Mouse (Mus musculus) right cerebral cortex, postnatal 25 days (tissue): Measurements from ENCODE around the gene Ccdc121.

Experiments used
- DNase-seq: peaks from one replicate; pipeline ENCODE4 v3.0.0; 2022

Ccdc121 gene

GRCm38 (mm10) chr1:181511307-181511706, at the start of gene Ccdc121:
Gene Ccdc121 (minus strand): TSS chr1:181511451.
- DNase-seq = no peak

GRCm38 (mm10) chr1:181560325-181560724, 49.1 kb upstream of the Ccdc121 start:
- DNase-seq = no peak

DNA sequence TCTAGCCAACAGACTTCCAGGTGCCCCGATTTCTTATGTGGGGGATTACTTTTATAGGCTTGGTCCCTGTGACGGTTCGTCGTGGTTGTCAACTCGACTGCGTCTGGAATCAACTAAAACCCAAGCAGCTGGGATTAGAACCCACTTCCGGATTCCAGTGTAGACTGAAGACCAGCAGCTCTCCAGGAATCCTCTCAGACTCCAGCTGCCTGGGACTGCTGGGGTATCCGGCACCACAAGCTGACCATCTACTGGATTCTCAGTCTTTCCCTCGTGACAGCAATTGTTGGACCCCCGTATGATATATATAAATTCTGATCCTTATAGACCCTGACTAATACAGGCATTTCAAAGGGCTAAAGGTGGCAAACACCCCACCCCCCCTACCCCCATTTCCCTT, 48.4 kb upstream of the Ccdc121 start:
- DNase-seq = no peak

- no peak for DNase-seq
Measured at GRCm38 (mm10) chr1:181555475-181555874, 44.2 kb upstream of the Ccdc121 start.

DNA sequence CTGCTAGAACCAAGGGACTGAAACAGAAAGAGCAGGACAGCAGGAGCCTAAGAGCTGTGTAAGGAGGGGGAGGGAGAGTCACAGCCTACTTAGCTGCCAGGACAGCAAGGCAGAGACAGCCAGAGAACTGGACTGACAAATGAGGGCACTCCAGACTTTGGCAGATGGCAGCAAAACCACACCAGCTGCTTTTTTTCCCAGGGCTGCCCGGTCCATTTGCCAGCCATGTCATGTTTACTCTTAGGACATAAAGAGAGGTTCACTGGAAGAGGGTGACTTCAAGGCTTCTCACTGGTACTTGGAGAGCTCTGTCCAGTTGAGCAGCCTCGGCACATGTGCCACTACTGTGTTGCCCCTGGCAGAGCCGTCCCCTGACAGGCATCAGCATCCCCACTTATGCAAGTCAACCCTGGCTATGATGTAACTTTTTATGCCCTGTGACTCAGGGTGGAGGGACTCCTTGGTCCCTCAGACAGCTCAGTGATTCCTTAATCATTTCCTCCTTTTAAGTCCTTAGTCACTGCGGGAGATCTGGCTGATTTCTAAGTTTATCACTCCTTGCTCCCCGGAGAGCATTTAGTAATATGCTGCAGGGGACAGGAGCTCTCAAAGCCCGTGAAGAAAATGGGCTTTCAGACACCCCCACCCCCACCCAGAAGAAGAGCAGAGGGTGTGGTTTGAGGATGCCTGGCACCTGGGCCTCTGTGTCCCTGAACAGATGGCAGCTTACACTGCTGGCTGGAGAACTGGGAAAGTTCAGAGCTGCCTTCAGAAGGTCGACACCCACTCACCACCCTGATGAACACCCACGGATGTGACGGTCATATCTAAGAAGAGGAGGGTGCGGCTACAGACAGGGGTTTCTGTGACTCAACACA, 41.5 kb upstream of the Ccdc121 start:
- DNase-seq = no peak

GRCm38 (mm10) chr1:181550826-181551225, 39.6 kb upstream of the Ccdc121 start:
- no peak for DNase-seq

DNA sequence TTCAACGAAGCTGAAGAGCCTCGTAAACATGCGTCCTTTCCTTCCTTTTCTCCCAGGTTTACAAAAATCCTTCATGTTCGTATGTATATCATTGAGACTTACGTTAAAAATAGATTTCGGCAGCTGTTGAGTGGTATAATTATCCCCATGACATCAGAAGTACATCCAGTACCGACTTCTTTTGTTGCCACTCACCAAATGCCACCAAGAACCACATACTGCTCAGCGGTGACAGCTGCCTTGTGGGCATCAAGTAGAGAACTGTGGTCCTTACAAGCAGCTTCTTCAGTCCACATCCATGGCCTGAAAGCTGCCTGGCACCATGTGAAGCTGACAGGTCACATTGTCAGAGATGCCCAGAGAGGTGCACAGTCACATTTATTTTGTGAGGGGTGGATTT, 38.7 kb upstream of the Ccdc121 start:
- DNase-seq = peak; percentile 16

DNA sequence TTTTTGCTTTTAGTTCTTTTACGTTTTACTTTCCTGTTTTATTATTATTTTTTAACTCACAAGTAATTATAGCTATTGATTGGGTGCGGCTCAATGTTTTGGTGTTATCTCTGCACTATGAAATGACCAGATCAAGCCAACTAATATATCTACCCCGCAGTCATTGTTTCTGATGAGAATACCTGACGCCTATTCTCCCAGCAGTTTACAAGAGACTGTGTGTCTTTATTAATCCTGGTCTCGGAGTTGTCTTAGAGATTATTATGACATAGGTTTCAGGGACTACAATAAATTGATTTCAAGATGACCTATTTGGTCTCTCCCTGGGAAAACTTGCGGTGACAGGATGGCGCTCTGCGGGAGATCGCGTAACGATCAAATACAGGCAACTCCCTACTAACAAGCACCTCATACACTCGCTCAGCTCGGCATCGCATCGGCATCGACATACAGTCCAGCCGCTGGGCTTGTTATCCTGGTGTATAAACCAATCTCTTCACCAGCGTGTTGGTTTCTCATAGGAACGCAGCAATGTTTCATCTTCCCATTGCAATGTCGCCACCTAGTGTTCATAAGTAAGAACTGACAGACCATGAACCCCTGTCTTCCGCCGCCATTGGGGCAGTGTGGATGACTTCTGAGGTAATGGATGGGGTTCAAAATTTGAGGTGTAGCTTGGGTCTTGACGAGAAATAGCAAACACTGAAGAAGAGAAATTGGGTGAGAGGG, 34.0 kb upstream of the Ccdc121 start:
- DNase-seq = peak; percentile 60

DNA sequence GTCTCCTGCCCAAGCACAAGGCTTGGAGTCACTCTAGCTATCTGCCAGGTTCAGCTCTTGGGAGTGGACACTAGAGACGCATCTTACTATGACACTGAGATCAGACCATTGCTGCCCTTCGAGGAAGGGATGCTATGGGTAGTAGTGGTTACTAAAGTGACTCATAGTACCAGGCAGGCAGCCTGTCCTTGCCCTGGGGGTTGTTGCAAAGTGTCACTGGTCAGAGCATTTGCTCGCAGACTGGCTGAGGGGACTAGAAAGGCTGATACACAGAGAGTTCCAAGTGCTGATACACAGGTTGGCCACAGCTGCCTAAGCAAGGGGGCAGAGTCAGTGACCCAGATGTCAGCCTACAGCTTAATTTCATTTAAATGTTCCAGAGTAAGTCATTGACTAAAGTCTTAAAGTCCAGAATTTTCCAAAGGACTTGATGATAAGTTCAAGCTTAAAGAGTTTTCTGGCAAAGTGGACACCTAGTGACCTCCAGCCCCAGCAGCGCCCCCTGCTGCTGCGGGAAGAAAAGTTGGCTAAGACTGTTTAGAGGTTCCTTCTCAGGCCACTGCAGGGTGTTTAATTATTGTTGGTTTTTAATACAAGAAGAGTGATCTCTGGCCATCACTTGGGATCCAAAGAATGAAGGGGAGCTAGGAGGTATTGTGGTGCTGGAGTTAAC, 32.6 kb upstream of the Ccdc121 start:
- no peak for DNase-seq

- no peak for DNase-seq
Measured at GRCm38 (mm10) chr1:181539846-181540769, 28.9 kb upstream of the Ccdc121 start.

- DNase-seq = no peak
Measured at GRCm38 (mm10) chr1:181537627-181538525, 26.6 kb upstream of the Ccdc121 start.

- peak; percentile 58 for DNase-seq
Measured at GRCm38 (mm10) chr1:181535165-181535873, 24.1 kb upstream of the Ccdc121 start.

DNA sequence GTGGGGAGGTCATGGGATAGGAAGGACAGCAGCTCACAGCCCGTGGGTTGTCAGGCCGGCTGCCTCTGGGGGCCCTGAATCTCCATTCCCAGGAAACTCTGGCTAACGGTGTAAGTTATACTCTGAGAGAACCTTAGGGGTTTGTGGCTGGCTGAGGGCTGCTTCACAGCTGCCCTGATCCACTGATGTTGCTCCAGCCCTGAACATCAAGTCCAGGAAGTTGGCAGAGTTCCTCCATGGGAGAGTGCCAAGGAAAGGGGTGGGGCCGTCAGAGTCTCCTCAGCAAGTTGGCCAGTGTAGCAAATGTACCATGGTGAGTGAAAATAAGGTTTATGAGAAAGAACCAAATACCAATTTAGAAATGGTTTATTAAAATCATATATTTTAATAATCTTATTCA, 18.1 kb upstream of the Ccdc121 start:
- peak; percentile 27 for DNase-seq

DNA sequence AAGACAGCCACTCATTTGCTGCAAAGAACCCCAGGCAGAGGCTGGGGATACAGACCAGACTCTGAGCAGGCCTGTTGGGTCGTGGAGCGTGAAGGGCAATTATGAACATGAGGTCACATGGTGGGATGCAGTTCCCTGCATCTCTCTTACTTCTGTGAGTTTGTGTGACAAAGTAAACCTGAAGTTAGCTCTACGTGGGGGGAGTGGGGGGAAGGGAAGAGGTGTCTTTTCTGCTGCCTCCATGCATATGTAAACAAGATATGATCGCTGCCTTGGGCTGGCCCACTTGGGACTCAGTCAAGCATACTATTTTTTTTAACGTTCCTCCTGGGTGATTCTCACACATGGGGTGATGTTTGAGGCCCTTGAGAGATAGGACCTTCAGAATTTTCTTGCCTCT, 14.7 kb upstream of the Ccdc121 start:
- no peak for DNase-seq

DNA sequence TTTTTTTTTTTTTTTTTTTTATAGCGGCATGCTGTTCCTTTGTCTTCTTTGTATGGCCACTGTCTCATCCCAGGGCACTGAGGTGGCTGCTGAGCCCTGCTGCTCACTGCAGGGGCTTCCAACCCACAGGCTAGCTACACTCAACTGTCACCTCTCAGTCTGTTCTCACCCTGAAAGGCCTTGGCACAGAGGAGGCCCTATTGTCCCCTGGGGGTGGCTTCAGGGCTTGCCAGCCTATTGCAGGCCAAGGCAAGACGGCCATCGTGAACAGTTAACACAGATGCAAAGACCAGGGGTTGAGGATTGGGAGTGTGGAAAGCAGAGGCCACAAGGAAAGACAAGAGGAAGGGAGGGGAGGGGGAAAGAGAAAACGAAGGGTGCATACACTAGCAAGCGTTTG, 12.6 kb upstream of the Ccdc121 start:
- DNase-seq = no peak

DNA sequence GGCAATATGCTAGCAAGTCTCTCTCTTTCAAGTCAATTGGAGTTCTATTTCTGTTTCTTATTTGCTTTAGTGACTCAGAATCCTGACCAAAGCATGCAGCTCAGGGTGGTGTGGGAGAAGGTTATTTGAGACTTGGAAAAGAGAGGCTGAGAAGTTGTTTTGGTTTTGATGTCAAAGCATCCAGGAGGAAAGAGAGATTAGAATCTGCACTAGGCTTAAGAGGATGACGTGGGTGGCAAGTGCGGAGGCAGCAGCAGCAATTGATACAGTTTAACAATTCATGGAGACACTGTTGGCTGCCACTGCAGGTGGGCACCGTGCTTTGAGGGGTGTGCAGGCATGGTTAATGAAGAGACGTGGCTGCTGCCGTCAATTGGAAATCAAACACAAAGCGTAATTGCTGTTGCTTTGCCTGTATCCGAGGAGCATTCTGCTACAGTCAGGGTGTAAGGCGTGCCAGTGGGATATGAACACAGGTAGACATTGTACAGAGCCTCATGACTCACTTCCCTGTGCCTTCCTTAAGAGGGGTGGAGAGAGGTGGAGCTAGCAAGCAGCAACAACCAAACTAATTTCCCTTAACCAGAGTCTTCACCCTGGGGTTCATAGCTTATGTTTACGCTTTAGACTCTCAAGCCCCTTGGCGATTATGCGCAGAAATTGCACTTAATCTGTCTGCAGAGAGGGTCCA, 10.3 kb upstream of the Ccdc121 start:
- peak; percentile 35 for DNase-seq

- no peak for DNase-seq
Measured at GRCm38 (mm10) chr1:181519137-181519536, 7.9 kb upstream of the Ccdc121 start.

DNA sequence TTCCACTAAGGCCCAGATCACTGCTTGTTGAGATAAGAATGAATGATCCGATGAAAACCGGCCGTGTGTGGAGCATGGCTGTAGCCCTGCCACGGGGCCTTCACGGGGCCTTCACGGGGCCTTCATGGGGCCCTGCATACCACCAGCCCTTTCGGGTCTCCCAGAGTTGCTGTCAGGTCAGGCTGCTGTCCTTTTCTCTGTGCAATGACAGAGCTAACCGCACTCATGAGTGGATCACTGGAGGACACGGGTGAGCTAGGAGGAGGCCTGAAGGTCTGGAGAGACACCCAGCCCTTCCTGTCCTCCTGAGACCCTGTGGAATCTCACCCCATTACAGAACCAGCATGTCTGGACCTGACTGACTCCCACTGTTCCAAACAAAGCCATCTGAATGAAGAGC, 6.8 kb upstream of the Ccdc121 start:
- no peak for DNase-seq

GRCm38 (mm10) chr1:181512430-181513129, 1.3 kb upstream of the Ccdc121 start:
- DNase-seq = no peak
